Mouse (Mus musculus) liver, postnatal 0 days (tissue): ENCODE measurements around the gene Zfand3. TPM values are rescaled to one million over a fixed set of nuclear protein-coding genes. Genes with fewer than 3 reads are reported as not detected.
A peak's percentile ranks its signal among the peaks of the same experiment; 100 is the strongest.

Experiments used
- ATAC-seq: fragments of 200-750 bp; cut with Nextera tagmentation; 2 replicates; pipeline ENCODE4 v1.8.0; 2017; ENCODE audit warnings: mild to moderate bottlenecking, moderate library complexity
- DNase-seq: peaks from one replicate; pipeline ENCODE4 v3.0.0-alpha.2; 2016
- H3K27ac ChIP-seq: fragments of 300-500 bp; sonication (generic); 2 replicates; pipeline ENCODE4 v1.5.1; 2014; ENCODE audit warnings: antibody characterized with exemption, moderate library complexity, mild to moderate bottlenecking, low read depth
- H3K27me3 ChIP-seq: fragments of 300-500 bp; sonication (generic); 2 replicates; pipeline ENCODE4 v1.6.1; 2014; ENCODE audit warnings: low read length, control low read depth, mixed read lengths; ENCODE audit not compliant: insufficient read depth
- H3K36me3 ChIP-seq: fragments of 300-500 bp; sonication (generic); replicated peaks from 2 replicates; pipeline ENCODE4 v1.6.1; 2014; ENCODE audit warnings: mild to moderate bottlenecking, control low read depth, low read length, moderate library complexity, mixed read lengths; ENCODE audit not compliant: insufficient read depth
- H3K4me1 ChIP-seq: fragments of 300-500 bp; sonication (generic); 2 replicates; pipeline ENCODE4 v1.6.1; 2014; ENCODE audit warnings: antibody characterized with exemption, mild to moderate bottlenecking, control low read depth; ENCODE audit not compliant: insufficient read depth
- H3K4me2 ChIP-seq: fragments of 300-500 bp; sonication (generic); 2 replicates; pipeline ENCODE4 v1.6.1; 2014; ENCODE audit warnings: low read depth, mild to moderate bottlenecking, low read length, moderate library complexity, mixed read lengths
- H3K4me3 ChIP-seq: fragments of 300-500 bp; sonication (generic); 2 replicates; pipeline ENCODE4 v1.5.1; 2014; ENCODE audit warnings: low read depth, low read length
- H3K9ac ChIP-seq: fragments of 300-500 bp; sonication (generic); replicated peaks from 2 replicates; pipeline ENCODE4 v1.6.1; 2014; ENCODE audit warnings: mild to moderate bottlenecking, moderate library complexity
- H3K9me3 ChIP-seq: fragments of 300-500 bp; sonication (generic); 2 replicates; pipeline ENCODE4 v1.6.1; 2016; ENCODE audit warnings: mild to moderate bottlenecking, control low read depth, low read length, mixed read lengths
- CTCF ChIP-seq: sonication (generic); IDR thresholded peaks from 2 replicates; pipeline ENCODE4 v1.5.1; 2016; ENCODE audit warnings: antibody characterized with exemption, low read depth
- EP300 ChIP-seq: IDR thresholded peaks from 2 replicates; pipeline ENCODE4 v1.6.1; 2016; ENCODE audit warnings: antibody characterized with exemption, low read depth, mild to moderate bottlenecking
- WGBS: fragments of 180-500 bp; shearing (Covaris S2); extraction: QIAGEN DNeasy Blood & Tissue Kit; methylation state at CpG from one replicate; pipeline ENCODE4 v1.1.7; 2014; ENCODE audit not compliant: insufficient replicate concordance; 5-methylcytosine and 5-hydroxymethylcytosine counted together
- polyA plus RNA-seq: library from polyadenylated mRNA; unstranded; fragments of >200 nt; fragmentation: Nextera tagmentation; extraction: Ambion mirVana; gene quantifications from 2 replicates; pipeline ENCODE4 v1.2.1, GENCODE M21; 2015

The Zfand3 gene
- polyA plus RNA-seq, 1 experiment from 2014 or later = 24.7 TPM

GRCm38 (mm10) chr17:30135890-30136289, 131.4 kb downstream of the Zfand3 start:
- TF ChIP-seq EP300 = no peak
- no peak for TF ChIP-seq CTCF
- Histone ChIP-seq H3K9me3 (no peaks in the 10 kb centered on the region), H3K36me3 (peaks cover 7% of the 10 kb centered on the region; the same call in 1 of the 2 replicates), H3K27me3 (no peaks in the 10 kb centered on the region), H3K4me3 (no peak overlapping the region), H3K9ac (no peak overlapping the region), H3K27ac (peak overlapping the region; percentile 80), H3K4me1 (peaks cover 14% of the 10 kb centered on the region), H3K4me2 (peak overlapping the region; percentile 29)
- DNase-seq (no peak), ATAC-seq (no peak)
- 68% methylated on average over 6 of the region's 6 CpGs for WGBS

DNA sequence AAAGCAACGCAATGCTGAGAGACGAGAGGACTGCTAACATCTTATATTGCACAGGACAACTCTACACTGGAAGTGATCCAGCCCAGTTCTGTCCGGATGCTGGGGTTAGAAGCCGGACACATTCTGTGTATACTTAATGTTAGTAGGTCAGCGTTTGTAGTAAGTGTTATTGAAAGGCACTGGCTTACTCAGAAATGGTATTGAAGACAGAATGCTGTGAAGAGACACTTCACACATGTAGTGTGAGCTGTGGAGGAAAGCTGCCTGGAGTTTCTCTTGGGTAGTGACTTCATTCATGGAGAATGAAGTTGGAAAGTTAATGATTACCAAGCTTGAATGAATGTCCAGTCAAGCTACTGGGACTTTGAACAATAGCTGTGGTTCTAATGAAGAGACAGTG, 132.2 kb downstream of the Zfand3 start:
- no peak for TF ChIP-seq CTCF
- TF ChIP-seq EP300 = no peak
- no peak overlapping the region for H3K4me3 ChIP-seq
- DNase-seq (no peak), ATAC-seq (peak; percentile 73)
- H3K27me3 ChIP-seq = no peaks in the 10 kb centered on the region
- H3K4me2 ChIP-seq = peak overlapping the region; percentile 15; the same call in 1 of the 2 replicates
- WGBS = 48% methylated on average over 5 of the region's 5 CpGs
- H3K4me1 ChIP-seq = peaks cover 9% of the 10 kb centered on the region
- H3K9ac ChIP-seq = no peak overlapping the region
- H3K27ac ChIP-seq = 0 out of 2 replicates have a peak overlapping the region, but pooled peaks have one; percentile 44
- no peaks in the 10 kb centered on the region for H3K9me3 ChIP-seq
- H3K36me3 ChIP-seq = peaks cover 7% of the 10 kb centered on the region; the same call in 1 of the 2 replicates

- TF ChIP-seq CTCF (no peak), EP300 (no peak)
- WGBS = 67% methylated on average over 4 of the region's 4 CpGs
- peaks cover 9% of the 10 kb centered on the region for H3K4me1 ChIP-seq
- no peak overlapping the region; the same call in 1 of the 2 replicates for H3K4me2 ChIP-seq
- no peak for ATAC-seq
- H3K27me3 ChIP-seq = no peaks in the 10 kb centered on the region
- no peak for DNase-seq
- peaks cover 7% of the 10 kb centered on the region; the same call in 1 of the 2 replicates for H3K36me3 ChIP-seq
- H3K9ac ChIP-seq = no peak overlapping the region
- H3K27ac ChIP-seq = peak overlapping the region; percentile 24; the same call in 1 of the 2 replicates
- H3K4me3 ChIP-seq = no peak overlapping the region
- no peaks in the 10 kb centered on the region for H3K9me3 ChIP-seq
Measured at GRCm38 (mm10) chr17:30137115-30137514, 132.6 kb downstream of the Zfand3 start.

- H3K27me3 ChIP-seq = no peaks in the 10 kb centered on the region
- H3K36me3 ChIP-seq = no peaks in the 10 kb centered on the region
- 60% methylated on average over 6 of the region's 6 CpGs for WGBS
- no peak for DNase-seq
- 0 out of 2 replicates have a peak, but pooled peaks have one; percentile 48 for ATAC-seq
- TF ChIP-seq EP300 (no peak), CTCF (no peak)
- peaks cover 3% of the 10 kb centered on the region; the same call in 1 of the 2 replicates for H3K4me1 ChIP-seq
- no peak overlapping the region for H3K4me3 ChIP-seq
- no peaks in the 10 kb centered on the region for H3K9me3 ChIP-seq
- H3K27ac ChIP-seq = peak overlapping the region; percentile 24; the same call in 1 of the 2 replicates
- no peak overlapping the region for H3K9ac ChIP-seq
- H3K4me2 ChIP-seq = no peak overlapping the region
Measured at GRCm38 (mm10) chr17:30144114-30144513, 139.6 kb downstream of the Zfand3 start.

- no peaks in the 10 kb centered on the region for H3K36me3 ChIP-seq
- H3K9ac ChIP-seq = no peak overlapping the region
- DNase-seq = no peak
- no peak for ATAC-seq
- H3K4me3 ChIP-seq = no peak overlapping the region
- TF ChIP-seq CTCF = 0 out of 2 replicates have a peak, but pooled peaks have one; percentile 28
- no peak for TF ChIP-seq EP300
- H3K4me1 ChIP-seq = peaks cover 3% of the 10 kb centered on the region; the same call in 1 of the 2 replicates
- no peaks in the 10 kb centered on the region for H3K27me3 ChIP-seq
- H3K4me2 ChIP-seq = no peak overlapping the region
- no peak overlapping the region for H3K27ac ChIP-seq
- H3K9me3 ChIP-seq = no peaks in the 10 kb centered on the region
- 81% methylated on average over 10 of the region's 10 CpGs for WGBS
Measured at GRCm38 (mm10) chr17:30145596-30146149, 141.1 kb downstream of the Zfand3 start.

DNA sequence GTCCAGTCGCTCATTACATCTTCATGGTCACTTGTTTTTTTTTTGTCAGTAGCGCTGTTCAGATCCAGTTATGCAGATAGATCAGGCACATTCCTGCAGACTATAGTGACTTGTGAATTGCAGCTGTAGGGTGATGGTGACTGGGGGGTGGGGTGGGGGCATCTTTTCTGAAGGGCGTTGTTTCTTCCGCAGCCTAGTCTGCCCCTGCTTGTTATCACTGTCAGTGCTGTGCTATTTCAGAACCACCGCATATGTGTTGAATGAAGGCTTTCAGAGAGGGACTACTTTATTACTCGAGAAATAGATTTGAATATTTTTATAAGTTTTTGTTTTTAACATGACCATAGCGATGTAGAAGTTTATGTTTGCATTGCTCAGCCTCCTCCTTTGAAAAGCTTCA, 142.0 kb downstream of the Zfand3 start:
- Histone ChIP-seq H3K9me3 (no peaks in the 10 kb centered on the region), H3K4me3 (no peak overlapping the region), H3K36me3 (no peaks in the 10 kb centered on the region), H3K27me3 (no peaks in the 10 kb centered on the region), H3K27ac (no peak overlapping the region), H3K4me1 (peaks cover 3% of the 10 kb centered on the region; the same call in 1 of the 2 replicates), H3K9ac (no peak overlapping the region), H3K4me2 (no peak overlapping the region)
- 80% methylated on average over 7 of the region's 7 CpGs for WGBS
- DNase-seq (no peak), ATAC-seq (no peak)
- TF ChIP-seq EP300 = no peak
- no peak for TF ChIP-seq CTCF
